Mouse (Mus musculus) ES-E14 (cell line): Measurements from ENCODE around the gene Ube3b. TPM values are rescaled to one million over a fixed set of nuclear protein-coding genes. Genes with fewer than 3 reads are reported as not detected.
A peak's percentile ranks its signal among the peaks of the same experiment; 100 is the strongest.

Experiments used
- DNase-seq: peaks from one replicate; pipeline ENCODE4 v3.0.0-alpha.2; 2013; ENCODE audit warnings: low read depth, low spot score
- H3K27ac ChIP-seq: 2 replicates; pipeline ENCODE4 v1.5.1; 2012; ENCODE audit warnings: low read depth, mild to moderate bottlenecking, low read length, moderate library complexity, mixed read lengths; ENCODE audit not compliant: poor library complexity, insufficient read depth, severe bottlenecking
- H3K36me3 ChIP-seq: 2 replicates; pipeline ENCODE4 v1.6.1; 2012; ENCODE audit warnings: mild to moderate bottlenecking, low read length, moderate library complexity, mixed read lengths; ENCODE audit not compliant: control insufficient read depth, poor library complexity, insufficient read depth, severe bottlenecking
- H3K4me1 ChIP-seq, 2 experiments: fragments of 150-350 bp in 1 of 2; sonication (generic) in 1 of 2; 2 replicates each; pipeline ENCODE4 v1.6.1; 2012; ENCODE audit warnings: low read length in 2 of 2, mild to moderate bottlenecking in 1 of 2, mixed read lengths in 1 of 2; ENCODE audit not compliant: control insufficient read depth in 2 of 2, insufficient read depth in 2 of 2, poor library complexity in 1 of 2
- H3K4me3 ChIP-seq, 2 experiments: fragments of 150-350 bp in 1 of 2; sonication (generic) in 1 of 2; 2 replicates each; pipeline ENCODE4 v1.5.1; 2012; ENCODE audit warnings: low read length in 2 of 2, low read depth in 1 of 2, mild to moderate bottlenecking in 1 of 2, mixed read lengths in 1 of 2; ENCODE audit not compliant: insufficient read depth in 1 of 2, poor library complexity in 1 of 2, severe bottlenecking in 1 of 2
- H3K9ac ChIP-seq: 2 replicates; pipeline ENCODE4 v1.6.1; 2012; ENCODE audit warnings: low read depth, mild to moderate bottlenecking, low read length, mixed read lengths; ENCODE audit not compliant: poor library complexity, insufficient read depth, severe bottlenecking
- H3K9me3 ChIP-seq: fragments of 150-350 bp; sonication (generic); 2 replicates; pipeline ENCODE4 v1.6.1; 2012; ENCODE audit warnings: low read depth, mild to moderate bottlenecking, low read length; ENCODE audit not compliant: control insufficient read depth, insufficient read depth
- CHD2 ChIP-seq: IDR thresholded peaks from 2 replicates; pipeline ENCODE4 v1.6.1; 2014; ENCODE audit warnings: mild to moderate bottlenecking, low read depth, low read length, inconsistent platforms
- HCFC1 ChIP-seq: IDR thresholded peaks from 2 replicates; pipeline ENCODE4 v1.6.1; 2012; ENCODE audit warnings: low read length, inconsistent platforms, borderline replicate concordance; ENCODE audit not compliant: insufficient read depth
- MAFK ChIP-seq: IDR thresholded peaks from 2 replicates; pipeline ENCODE4 v1.6.1; 2014; ENCODE audit warnings: mild to moderate bottlenecking, low read depth, low read length, inconsistent platforms; ENCODE audit not compliant: insufficient read depth
- ZC3H11A ChIP-seq: IDR thresholded peaks from 2 replicates; pipeline ENCODE4 v1.6.1; 2012; ENCODE audit warnings: low read depth, mild to moderate bottlenecking, inconsistent platforms, low read length, borderline replicate concordance
- ZNF384 ChIP-seq: IDR thresholded peaks from 2 replicates; pipeline ENCODE4 v1.6.1; 2012; ENCODE audit warnings: low read depth, low read length, inconsistent platforms
- in situ Hi-C, 2 experiments: fragments of 600-800 bp; cut with MboI; formaldehyde crosslinking; loops; one replicate each; pipeline ENCODE4 v1.15.1; 2025; ENCODE audit warnings: low sequenced_read_pairs in 2 of 2, inconsistent platforms in 1 of 2; ENCODE audit not compliant: unreplicated experiment in 2 of 2
- total RNA-seq: library from RNA; depleted of rRNA; stranded (reverse); fragments of 300-350 nt; gene quantifications from 2 replicates; pipeline ENCODE4 v1.2.3, GENCODE M21; 2012

Ube3b gene
- total RNA-seq, 1 experiment: 31.7 TPM

DNA sequence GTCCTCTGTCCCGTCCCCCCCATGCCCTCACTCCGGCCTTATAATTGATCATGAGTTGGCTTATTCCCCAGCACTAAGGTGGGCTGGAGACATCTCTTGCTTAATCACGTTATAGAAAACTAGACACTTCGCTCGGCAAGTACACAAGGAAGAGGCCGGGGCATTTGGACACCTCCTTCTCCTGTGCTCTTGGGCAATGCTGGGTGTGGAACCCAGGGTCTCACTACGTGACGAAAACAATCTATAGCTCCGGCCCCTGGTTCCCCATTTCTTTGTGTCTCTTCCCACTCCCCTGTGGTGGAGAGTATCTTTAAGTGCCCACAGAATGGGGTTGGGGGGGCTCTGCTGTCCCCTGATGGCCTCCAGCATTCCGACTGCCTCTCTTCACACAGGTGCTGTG lies 33.4 kb upstream of the Ube3b start:
- Histone ChIP-seq H3K27ac (no peak overlapping the region), H3K4me1 (peaks cover 0 to 7% of the 10 kb centered on the region in 2 experiments; a peak in 3 of 4 replicates), H3K36me3 (no peaks in the 10 kb centered on the region), H3K9me3 (no peaks in the 10 kb centered on the region), H3K9ac (no peak overlapping the region), H3K4me3 (no peak overlapping the region)
- in situ Hi-C loops: no loop called here
- no peak for TF ChIP-seq ZNF384
- no peak for DNase-seq

DNA sequence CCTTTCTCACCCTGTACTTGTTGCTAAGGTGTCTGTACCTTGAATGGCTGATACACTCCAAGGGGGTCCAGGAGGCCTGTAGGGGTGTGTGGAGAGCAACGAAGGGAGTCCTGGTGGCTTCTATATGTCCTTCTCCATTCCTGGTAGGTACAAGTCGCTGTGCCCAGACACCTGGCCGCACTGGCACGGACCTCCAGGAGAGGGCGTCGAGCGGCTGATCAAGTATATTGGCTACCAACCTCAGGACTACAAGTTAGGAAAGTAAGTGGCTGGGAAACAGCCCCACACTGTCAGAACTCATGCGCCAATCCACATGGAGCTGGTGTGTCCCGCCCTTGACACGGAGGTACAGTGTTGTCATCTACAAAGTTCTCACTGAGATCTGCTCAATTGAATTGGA lies 28.9 kb upstream of the Ube3b start:
- TF ChIP-seq HCFC1: no peak
- no peak for TF ChIP-seq CHD2
- TF ChIP-seq ZNF384: no peak
- no peak for TF ChIP-seq ZC3H11A
- no peak for TF ChIP-seq MAFK
- Histone ChIP-seq H3K4me1 (no peaks in the 10 kb centered on the region; a peak in 2 of 4 replicates), H3K27ac (no peak overlapping the region), H3K36me3 (no peaks in the 10 kb centered on the region), H3K9me3 (no peaks in the 10 kb centered on the region), H3K9ac (no peak overlapping the region), H3K4me3 (no peak overlapping the region)
- DNase-seq: no peak
- in situ Hi-C loops: no loop called here

DNA sequence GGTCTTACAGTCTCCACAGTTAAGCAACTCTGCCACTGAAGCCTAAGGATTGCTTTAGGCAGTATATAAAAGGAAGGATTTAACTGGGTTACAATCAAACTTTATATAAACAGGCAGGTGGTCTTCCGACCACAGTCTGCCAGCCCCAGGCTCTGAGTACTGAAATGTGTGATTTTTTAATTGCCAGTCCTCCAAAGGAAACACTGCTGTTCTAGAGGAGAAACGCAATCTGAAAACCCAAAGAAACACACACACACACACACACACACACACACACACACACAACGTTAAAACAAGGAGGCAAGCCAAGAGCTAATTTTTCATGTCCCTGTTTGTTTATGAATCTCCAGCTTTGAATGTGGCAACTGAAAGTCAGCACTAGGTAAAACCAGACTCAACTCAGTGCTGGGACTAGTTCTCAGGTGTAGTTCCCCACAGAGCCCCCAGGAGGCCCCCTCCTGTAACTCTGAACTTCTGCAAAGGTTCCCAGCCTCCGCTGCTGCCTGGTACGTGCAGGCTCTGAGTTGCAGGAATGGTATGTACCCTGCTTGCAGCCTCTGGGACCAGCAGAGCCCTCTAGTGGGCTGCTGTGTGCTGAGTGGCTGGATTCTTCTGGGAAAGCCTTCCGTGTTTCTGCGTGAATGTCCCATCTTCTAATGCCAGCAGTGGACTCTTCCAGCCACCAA lies 24.0 kb upstream of the Ube3b start:
- Histone ChIP-seq H3K4me3 (peak overlapping the region in 1 of 2 experiments; percentile 6; a peak in 1 of 4 replicates), H3K27ac (no peak overlapping the region), H3K9me3 (no peaks in the 10 kb centered on the region), H3K9ac (peak overlapping the region; percentile 11; the same call in 1 of the 2 replicates), H3K36me3 (no peaks in the 10 kb centered on the region), H3K4me1 (peaks cover 0 to 5% of the 10 kb centered on the region in 2 experiments; a peak in 2 of 4 replicates)
- DNase-seq: peak; percentile 88
- no peak for TF ChIP-seq CHD2
- 0 out of 2 replicates have a peak, but pooled peaks have one; percentile 25 for TF ChIP-seq HCFC1
- in situ Hi-C loops: no loop called here

DNA sequence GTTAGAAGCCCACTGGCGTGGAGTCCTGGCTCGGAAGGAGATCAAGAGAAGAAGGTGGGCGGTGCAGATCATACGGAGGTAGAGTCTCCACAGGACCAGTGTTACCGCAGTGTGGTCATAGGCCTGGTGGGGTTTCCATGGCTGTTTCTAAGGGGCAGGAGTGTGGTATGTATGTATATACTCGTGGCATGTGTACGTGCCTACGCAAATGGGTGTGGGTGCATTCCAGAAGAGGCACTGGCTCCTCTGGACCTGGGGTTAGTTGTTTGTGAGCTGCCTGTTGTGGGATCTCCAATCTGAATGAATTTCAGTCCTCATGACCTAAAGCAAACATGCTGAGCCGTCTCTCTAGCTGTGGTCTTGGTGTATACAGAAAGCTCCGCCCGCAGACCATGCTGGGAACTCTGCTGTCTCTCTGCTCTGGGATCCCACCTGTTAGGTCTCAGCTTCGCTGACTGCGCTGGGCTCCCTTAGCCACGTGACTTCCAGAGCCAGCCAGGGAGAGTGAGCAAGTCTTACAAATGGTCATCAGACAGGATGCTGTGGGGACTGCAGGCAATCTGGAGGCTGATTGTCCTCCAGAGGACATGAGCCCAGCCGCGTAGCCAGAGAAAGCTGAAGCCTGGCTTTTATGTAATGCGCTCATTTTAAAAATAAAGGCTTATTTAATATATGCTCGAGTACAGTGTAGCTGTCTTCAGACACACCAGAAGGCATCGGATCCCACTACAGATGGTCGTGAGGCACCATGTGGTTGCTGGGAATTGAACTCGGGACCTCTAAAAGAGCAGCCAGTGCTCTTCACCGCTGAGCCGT lies 23.3 kb upstream of the Ube3b start:
- Histone ChIP-seq H3K4me3 (peak overlapping the region in 1 of 2 experiments; percentile 6; a peak in 1 of 4 replicates), H3K9me3 (no peaks in the 10 kb centered on the region), H3K36me3 (no peaks in the 10 kb centered on the region), H3K9ac (peak overlapping the region; percentile 11; the same call in 1 of the 2 replicates), H3K27ac (no peak overlapping the region), H3K4me1 (peaks cover 0 to 5% of the 10 kb centered on the region in 2 experiments; a peak in 1 of 4 replicates)
- no peak for TF ChIP-seq MAFK
- TF ChIP-seq CHD2: no peak
- no peak for TF ChIP-seq ZC3H11A
- TF ChIP-seq HCFC1: no peak
- no peak for TF ChIP-seq ZNF384
- in situ Hi-C loops: no loop called here
- DNase-seq: no peak

DNA sequence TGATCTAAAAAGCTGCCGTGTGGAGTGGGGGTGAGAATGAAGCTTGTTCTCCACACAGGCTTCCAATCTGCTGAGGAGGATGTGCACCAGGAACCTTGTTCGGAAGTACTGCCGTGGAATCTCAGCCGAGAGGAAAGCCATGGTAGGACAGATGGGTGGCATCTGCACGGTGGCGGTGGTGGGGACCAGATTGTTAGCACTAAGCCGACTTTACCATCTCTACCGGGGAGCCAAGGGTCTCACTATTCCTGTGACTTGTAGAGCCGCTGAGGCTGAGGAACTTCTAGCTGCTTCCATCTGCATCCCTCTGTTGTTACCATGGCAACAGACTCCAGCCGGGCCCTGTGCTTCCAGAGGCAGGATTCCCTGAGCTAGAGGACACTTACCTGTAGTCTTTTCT lies 21.6 kb upstream of the Ube3b start:
- Histone ChIP-seq H3K9ac (no peak overlapping the region), H3K36me3 (peaks cover 7% of the 10 kb centered on the region; the same call in 1 of the 2 replicates), H3K9me3 (no peaks in the 10 kb centered on the region), H3K4me3 (no peak overlapping the region), H3K27ac (no peak overlapping the region), H3K4me1 (peaks cover 0 to 17% of the 10 kb centered on the region in 2 experiments; a peak in 1 of 4 replicates)
- in situ Hi-C loops: no loop called here
- no peak for DNase-seq
- TF ChIP-seq ZC3H11A (no peak), CHD2 (no peak), HCFC1 (no peak), MAFK (no peak), ZNF384 (no peak)
